Mouse (Mus musculus): ENCODE data around the gene Mrpl24. TPM values are rescaled to one million over a fixed set of nuclear protein-coding genes. Genes with fewer than 3 reads are reported as not detected.
"Not testable (repeated sequence)": the region's sequence is repeated elsewhere in the genome, so short reads cannot be mapped to it uniquely, and the experiment has no call there.

The Mrpl24 gene
- total RNA-seq (2021) (100 to 1,000 TPM; 114 to 120 TPM), polyA plus RNA-seq (2012; rRNA removed) (15.1 and 18.0 TPM in 2 replicates)
- long read RNA-seq, transcript Mrpl24-201 (6 exons, 1,226 nt): minor isoform, 11 of 144 reads
- long read RNA-seq, transcript Mrpl24-204 (6 exons, 1,115 nt): minor isoform, 6 of 144 reads
- long read RNA-seq, transcript Mrpl24-202 (6 exons, 1,339 nt): major isoform, 33 of 144 reads
- long read RNA-seq, partial matches to known transcripts: 1 of 144 reads
- long read RNA-seq, other reads (novel, unspliced or antisense): 92 of 144 reads

DNA sequence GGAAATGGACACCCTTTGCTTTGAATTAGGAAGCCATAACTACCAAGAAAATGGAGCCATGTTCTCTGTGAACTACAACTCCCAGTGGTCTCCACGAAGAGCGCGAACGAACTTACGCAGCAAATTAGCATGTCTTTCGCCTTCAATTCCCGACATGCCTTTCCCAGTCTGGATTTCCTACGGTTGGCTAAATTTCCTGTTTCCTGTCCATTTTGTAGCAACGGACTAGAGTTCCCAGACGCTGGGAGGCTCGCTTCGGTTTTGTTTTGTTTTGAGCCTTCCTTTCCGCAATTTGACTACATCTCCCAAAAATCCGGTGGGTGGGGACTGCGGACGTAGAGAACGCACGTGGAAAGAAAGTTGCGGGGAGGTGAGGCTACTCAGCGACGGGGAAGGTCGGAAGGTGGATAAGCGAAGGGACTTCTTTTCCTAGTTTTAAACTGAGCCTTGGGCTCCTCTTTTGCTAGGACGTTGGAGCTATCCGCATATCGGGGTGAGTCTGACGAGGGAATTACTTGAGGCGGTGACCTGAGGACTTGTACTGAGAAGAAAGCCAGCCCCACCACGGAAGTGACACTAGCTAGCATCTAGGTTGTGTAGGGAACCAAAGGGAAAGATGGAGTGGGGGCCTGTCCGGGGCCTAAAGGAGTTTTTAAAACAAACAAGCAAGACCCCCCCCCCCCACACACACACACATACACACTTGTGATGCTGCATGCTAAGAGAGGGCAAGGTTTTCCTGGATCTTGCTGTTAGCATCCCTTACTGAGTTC lies at the start of gene Mrpl24:
Gene Mrpl24, plus strand, starts transcription at position 171 of the 773 bp plus-strand sequence.
- DNase-seq: peak; percentile 84

DNA sequence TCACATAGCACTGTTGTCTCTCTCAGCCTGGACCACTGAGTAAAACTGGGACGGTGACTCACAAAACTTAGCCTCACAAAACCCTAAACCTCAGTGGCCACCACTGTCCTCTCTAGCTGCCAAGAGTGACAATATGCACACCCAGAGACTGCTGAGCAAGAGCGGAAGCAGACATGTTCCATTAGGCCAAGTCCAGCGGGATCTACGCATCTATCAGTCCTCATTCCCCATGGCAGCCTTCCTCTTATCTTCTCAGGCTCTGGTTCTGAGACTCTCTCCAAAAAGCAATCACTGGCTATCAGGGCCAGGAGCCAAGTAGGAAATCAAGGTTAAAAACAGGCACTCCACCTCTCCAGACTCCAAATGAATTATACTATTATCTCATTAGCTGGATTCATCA lies 41.6 kb upstream of the Mrpl24 start:
- peak; percentile 48 for DNase-seq

DNA sequence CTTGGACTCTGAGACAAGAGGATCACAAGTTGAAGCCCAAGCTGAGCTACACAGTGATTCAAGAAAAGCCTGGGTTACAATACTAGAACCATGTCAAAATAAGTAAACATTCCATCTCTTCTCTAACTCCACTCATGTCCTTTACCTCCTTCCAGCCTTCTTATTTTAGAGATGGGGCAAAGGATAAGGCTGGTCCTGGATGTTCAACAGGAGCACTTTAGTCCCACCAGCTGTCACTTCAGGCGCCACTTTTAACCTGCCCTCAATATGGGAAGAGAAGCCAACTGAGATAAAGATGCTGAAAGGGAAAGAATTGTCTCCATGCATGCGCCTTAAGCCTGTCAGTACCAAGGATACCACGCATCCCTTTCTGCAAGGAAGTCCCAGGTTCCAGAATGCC lies 35.0 kb upstream of the Mrpl24 start:
- DNase-seq: no peak

DNA sequence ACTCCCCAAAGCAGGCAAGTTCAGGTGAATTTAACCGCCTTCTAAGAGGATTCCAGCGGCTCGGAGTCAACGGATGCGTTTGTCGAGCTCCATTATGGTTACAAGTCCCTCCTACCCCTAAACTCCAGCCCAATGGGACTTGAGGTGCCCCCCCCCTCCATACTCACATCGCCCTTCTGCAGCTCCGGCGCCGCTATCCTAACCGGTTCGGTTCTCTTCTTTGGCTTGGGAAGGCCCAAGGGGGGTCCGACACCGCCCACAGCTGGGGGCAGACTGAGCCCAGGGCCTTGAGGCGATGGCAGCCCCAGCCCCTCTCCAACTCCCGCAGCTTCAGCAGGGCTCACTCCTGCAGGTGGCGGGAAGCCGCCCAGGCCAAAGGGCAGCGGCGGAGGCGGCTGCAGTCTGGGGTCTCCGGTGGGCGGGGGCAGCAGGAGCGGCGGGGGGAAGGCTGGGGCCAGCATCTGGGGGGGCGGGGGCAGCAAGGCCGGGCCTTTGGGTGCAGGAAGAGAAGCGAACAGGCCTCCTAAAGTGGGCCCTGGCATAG lies 34.5 kb upstream of the Mrpl24 start:
- DNase-seq: peak; percentile 61

DNA sequence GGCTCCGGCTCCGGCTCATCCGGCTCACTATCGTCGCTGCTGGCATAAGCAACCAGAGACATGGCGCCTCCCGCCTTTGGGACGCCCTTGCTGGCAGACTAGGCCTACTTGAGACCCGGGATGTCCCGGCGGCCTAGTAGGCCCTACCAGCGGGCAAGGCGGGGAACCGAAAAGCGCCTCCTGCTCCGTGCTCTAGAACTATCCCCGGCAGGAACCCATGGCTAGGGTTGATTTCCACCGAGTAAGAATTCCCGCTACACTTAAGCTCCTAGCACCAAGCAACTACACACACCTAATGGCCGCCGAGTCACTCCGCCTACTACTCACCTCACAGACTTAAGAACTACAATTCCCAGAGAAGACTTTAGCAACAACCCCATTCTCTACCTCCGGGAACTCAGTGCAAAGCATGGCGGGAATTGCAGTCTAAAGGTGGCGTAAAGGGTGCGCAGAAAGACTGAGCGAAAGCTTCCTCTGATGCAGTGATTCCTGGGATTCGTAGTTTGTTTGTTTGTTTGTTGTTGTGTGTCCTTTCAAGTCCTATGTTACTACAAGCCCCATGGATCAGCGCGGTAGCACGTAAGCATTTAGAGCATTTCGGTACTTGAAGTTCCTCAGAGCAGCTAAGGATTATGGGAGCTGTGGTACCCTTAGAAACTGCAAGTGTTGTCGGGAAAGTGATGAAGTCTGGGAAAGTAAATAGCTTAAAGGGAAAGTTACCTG lies 33.9 kb upstream of the Mrpl24 start, which contains the start of gene Prcc:
Gene Prcc, minus strand, starts transcription at position 328 of the 723 bp plus-strand sequence.
- DNase-seq: peak; percentile 95

DNA sequence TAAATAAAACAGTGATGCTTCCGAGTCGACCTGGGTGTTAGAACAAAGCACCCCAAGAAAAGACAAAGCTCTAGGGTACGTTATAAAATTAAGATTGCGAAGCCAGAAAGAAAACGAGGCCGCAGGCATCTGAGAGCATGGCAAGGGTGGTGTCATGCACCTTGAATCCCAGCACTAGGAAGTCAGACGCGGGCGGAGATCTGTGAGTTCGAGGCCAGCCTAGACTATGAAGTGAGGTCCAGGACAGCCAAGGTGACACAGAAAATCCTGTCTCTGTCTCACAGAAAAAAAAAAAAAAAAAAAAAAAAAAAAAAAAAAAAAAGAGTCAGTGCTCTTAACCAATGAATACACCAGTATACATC lies 33.3 kb upstream of the Mrpl24 start:
- DNase-seq: no peak

DNA sequence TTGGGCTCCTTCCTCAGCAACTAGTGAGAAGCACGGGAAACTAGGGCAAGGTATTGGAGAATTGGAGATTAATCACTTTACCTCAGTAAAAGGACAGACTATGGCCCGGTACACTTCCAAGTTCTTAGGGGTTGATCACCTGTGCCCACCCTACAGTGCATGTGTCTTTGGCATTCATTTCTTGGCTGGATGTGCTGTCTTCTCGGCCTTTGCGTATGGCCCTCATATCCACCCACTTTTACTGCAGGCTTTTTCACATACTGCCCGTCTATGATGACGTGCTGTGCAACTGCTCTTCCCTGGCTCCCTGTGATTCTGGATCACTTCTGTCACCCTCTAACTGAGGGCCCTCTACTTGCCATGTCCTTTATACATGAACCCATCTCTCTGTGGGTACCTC lies 32.9 kb upstream of the Mrpl24 start:
- no peak for DNase-seq

DNA sequence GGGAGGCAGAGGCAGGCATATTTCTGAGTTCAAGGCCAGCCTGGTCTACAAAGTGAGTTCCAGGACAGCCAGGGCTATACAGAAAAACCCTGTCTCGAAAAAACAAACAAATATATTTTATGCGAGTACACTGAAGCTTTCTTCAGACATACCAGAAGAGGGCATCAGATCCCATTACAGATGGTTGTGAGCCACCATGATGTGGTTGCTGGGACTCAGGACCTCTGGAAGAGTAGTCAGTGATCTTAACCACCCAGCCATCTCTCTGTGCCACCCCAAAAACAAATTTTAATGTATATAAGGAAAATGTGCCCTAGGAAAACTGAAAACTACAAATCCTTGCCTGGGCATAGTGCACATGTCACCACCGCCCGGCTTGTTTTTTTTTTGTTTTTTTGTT lies 31.9 kb upstream of the Mrpl24 start:
- not testable (repeated sequence) for DNase-seq

DNA sequence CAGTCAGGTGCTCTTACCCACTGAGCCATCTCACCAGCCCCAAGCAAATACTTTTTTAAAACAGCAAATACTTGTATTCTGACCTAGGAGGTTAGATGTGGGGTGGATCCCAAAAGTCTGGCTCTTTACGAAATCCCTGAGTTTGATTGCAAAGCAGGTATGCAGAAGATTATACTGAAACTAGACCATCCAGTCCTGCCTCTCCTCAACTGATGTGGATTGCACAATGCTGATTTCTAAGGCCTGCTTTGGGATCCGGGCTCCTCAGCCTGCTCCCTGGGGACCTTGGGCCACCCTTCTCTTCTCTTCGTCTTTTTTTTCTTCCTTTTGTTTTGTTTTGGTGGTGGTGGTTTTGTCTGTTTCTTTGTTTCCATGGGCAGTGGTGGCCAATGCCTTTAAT lies 27.8 kb upstream of the Mrpl24 start:
- no peak for DNase-seq

DNA sequence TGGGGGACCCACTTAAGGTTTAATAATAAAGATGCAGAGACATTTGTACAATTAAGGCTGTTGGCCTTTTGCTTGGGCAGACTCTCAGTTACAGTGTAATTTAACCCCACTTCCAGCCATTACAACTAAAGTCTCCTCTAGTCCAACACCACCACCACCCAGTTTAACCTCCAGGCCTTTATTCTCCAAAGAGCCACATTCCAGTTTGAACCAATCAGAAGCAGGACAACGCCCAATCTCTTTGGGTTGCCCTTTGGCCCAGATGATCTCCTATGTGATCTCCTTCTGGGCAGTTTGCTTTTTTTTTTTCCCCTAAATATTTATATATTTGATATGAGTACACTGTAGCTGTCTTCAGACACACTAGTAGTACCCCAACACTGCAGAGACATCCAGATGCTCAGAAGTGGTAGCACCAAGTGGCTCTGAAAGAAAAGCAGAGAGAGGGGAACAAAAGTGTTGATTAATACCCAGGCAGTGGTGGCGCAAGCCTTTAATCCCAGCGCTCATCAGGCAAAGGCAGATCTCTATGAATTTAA lies 25.9 kb upstream of the Mrpl24 start:
- no peak for DNase-seq

DNA sequence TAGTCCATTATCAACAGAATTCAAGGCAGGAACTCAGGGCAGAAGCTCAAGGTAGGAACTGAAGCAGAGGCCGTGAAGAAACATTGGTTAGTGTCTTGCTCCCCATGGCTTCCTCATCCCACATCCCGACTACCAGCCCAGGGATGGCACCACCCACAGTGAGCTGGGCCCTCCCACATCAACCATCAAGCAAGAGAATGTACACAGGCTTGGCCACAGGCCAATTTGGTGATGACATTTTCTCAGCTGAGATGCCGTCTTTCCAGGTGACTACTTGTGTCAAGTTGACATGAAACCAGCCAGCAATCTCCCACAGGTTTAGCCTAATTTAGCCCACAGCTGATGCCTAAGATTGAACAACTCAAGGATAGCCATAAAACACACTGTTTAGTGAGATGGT lies 20.0 kb upstream of the Mrpl24 start:
- no peak for DNase-seq

DNA sequence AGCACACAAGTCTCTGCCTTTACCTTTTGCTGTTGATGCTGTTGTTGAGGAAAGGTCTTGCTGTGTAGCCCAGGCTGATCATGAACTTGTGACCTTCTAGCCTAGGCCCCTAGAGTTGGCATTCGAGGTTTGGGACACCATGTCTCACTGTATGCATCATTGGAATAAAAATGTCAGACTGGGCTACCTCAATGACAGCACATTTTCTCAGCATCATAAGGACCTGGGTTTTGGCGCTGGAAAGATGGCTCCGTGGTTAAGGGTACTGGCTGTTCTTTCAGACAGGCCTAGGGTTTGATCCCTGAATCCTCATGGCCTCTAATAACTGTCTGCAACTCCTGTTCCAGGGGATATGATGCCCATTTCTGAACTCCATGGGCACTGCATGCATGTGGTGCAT lies 19.5 kb upstream of the Mrpl24 start:
- no peak for DNase-seq

DNA sequence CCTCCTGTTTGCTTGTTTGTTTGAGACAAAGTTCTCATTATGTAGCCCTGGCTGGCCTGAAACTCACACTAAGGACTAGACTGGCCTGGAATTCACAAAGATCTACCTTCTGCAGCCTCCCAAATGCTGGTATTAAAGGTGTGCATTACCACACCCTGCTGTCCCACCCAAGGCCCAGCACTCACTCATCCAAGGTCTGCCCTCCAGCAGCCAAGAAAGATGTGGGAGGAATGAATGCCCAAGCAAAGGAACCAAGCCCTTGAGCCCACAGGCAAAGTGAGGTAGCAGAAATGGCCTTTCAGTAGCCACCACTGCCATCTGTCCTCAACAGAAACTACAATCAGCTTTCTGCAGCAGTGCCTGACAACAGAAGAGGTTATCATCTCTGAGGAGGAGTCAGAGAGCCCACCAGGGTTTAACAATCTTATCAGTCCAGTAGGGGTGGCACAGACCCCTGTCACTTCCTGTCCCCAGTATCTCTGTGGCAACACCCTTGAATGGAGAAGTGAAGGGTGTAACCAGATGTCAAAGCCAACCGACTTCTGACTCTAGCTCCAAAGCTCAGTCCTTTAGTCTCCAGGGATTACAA lies 18.2 kb upstream of the Mrpl24 start:
- DNase-seq: no peak

DNA sequence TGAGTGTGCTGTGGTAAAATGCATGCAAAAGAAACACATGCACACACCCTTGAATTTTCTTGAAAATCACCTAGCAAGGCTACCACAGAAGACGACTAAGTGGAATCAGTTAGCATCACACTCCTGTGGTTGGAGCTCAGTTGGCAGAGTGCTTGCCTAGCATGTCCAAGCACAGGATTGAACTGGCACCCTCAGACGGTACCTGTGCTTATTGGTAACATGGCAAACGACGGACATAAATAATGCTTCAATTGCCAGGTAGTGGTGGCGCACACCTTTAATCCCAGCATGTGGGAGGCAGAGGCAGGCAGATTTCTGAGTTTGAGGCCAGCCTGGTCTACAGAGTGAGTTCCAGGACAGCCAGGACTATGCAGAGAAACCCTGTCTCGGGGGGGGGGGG lies 17.3 kb upstream of the Mrpl24 start:
- not testable (repeated sequence) for DNase-seq

DNA sequence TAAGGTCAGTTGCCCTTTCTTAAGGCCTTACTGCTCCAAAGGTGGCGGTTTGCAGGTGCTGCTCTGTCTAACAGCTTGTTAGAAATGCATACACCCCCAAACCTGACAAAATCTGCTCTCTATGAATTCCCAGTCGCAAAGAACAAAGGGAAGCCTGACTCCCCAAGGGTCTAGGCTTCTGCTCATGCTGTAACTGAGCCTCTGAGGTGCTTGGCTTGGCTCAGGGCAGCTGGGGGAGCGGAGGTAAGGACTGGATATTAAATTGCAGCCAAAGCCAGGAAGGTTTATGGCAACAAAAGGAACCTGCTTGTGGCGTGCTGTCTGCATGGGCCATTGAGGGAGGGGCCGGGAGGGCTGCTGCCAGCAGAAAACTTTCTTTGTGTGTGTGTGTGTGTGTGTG lies 15.5 kb upstream of the Mrpl24 start:
- no peak for DNase-seq

DNA sequence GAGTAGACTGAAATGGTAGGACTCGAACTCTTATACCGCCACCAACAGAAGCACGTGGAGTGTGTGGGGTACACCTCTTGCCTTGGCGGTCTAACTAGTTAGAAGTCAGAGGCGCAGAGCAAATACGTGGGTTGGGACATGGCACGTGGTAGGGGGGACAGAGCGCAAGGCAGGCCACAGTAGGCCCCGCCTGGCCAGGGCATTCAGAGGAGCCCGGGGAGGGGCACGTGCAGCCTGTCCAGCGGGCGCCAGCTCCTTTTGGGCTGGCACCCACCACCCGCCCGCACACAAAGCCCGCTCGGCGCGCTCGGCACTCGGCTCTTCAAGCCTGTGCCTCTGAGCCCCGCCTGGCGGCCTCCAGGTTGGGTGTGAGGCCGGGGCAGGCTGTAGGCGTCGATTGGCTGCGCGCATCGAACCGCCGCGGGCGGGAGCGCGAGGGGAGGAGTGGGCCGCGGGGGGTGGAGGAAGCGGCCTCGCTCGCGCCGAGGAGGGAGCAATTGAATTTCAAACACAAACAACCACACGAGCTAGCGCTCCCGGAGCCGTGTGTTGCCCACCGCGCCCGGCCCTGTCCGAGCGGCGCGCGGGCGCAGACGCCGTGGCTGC lies 13.3 kb upstream of the Mrpl24 start, which contains the start of gene Hdgf:
Gene Hdgf, plus strand, starts transcription at position 442 of the 606 bp plus-strand sequence.
- peak; percentile 98 for DNase-seq

DNA sequence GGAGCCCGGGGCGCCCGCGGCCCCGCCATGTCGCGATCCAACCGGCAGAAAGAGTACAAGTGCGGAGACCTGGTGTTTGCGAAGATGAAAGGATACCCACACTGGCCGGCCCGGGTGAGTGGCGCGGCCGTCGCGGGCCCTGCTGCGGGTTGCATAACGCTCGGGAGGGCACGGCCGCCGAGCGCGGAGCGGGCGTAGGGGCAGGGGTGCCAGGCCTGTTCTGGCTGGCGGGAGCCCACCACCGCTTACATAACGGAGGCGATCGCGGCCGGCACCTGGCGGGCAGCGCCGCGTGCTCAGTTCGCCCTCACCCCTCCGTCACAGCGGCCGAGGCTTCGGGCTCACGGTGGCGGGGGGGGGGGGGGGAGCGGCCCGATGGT lies 12.7 kb upstream of the Mrpl24 start:
- peak; percentile 81 for DNase-seq

DNA sequence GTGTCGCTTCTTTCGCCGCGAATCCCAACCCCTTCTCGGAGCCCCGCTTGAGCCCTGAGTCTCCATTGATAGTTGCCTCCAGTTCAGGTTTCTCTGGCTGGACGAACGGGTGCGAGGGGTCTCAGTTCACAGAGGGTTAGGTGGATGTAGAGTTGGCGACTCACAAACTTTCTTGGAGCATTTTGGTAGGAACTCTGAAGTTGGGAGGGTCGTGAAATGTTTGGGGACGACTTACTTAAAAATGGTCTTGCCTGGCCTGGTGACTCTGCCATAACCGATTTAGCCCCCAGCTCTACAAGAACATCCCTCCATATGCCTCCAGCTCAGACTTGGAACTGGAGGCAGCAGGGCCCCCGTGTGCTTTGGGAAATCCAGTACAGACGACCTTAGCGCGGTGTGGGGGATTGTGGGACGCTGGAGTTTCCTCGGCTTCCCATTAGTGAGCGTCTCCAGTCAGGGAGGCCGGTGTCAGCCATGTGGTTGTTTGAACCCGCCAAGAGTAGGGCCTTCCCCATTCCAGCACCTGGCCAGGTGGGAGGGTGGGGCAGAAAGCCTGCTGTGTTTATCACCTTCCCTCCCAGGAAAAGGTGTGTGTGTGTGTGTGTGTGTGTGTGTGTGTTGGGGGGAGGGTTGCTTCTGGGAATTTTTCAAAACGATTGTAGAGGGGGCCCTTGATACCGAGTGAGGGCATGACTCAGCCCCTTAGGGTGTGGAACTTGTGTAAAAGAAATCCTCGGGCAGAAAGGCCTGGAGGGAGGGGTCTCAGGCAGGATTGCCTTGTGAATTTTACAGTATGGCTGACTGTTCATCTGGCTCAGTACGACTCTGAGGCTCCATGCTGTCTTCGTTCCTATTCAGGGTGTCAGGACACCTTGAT lies 12.1 kb upstream of the Mrpl24 start:
- peak; percentile 63 for DNase-seq

DNA sequence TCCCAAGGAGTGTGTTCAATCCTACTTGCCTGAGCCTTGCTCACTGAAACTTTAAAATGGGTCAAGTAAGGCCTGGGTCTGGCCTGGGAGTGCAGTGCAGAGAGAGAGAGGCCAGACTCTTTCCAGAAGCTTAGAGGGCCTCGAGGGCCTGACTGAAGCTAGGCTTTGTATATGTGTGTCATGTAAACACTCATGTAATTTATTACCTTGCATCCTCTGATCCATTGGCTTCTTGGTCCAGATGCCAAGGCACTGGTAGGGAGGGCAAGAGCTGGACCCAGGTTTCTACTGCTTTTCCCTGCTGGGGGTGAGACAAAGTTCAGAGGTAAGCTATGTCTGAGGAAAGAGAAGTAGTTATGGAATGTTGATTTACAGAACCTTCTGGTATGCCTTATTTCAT lies 11.4 kb upstream of the Mrpl24 start:
- peak; percentile 51 for DNase-seq

DNA sequence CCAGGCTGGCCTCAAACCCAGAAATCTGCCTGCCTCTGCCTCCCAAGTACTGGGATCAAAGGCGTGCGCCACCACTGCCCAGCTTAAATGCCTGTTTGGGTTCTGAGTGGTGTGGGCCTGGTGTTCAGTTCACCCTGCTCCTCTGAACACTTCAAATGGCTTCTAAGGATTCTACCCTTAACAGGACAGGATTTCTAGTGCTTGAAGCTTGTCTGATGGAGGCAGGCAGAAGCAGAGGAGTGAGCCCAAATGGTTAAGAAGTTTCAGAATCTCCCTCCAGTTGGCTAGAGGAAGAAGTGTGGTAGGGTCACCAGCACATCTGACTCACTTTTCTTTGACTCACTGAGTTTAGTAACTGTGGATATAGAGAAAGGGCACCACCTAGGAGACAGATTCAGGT lies 9.9 kb upstream of the Mrpl24 start:
- DNase-seq: peak; percentile 29

DNA sequence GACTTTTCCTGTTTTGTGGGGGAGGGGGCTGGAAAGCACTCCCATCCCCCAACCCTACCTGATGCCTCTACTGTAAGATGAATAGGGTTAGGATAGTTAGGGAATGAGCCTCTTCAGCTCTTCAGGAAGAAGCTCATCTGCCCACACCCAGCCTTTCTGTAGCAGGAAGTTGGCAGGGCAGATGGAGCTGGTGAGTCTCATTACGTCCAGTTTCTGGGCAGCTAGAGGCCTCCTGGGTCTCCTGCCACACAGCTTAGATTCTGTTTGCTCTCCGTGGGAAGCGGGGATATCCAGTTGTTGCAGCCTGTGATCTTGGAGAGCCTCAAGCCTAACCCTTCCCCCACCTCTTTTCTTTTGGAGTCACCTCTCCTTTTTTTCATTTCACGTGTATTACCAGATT lies 9.4 kb upstream of the Mrpl24 start:
- no peak for DNase-seq
